Mouse (Mus musculus): Measurements from ENCODE around the gene Rasip1. TPM values are rescaled to one million over a fixed set of nuclear protein-coding genes. Genes with fewer than 3 reads are reported as not detected.

Gene Rasip1
- total and polyA plus RNA-seq, 2 experiments from 2014 or later: 27.2 to 37.4 TPM

DNA sequence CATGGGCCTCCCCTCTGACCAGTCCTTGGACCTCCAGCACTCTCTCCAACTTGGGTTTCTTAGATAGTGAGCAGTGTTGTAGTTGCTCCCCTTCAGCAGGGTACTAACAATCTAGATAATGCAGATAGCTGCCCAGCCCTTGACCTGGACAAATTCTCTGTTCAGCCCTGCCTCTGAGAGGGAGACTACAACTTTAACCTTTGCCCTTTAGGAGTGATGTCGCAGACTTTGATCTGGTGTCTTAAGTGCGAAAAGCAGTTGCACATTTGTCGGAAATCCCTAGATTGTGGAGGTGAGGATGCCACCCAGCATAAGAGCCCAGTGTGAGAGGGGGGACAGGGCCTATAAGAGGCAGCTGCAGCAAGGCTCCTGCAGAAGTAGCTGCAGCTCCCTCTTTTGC lies 2.6 kb upstream of the Rasip1 start:
- Histone ChIP-seq H3K9ac (no peak overlapping the region), H3K4me3 (ENCODE audit: low read depth, low read length) (no peak overlapping the region), H3K27ac (ENCODE audit: low read depth, low read length) (no peak overlapping the region), H3K27me3 (ENCODE audit: insufficient read depth, low read length) (no peaks in the 10 kb centered on the region), H3K36me3 (ENCODE audit: insufficient read depth) (no peaks in the 10 kb centered on the region), H3K9me3 (ENCODE audit: low read length) (no peaks in the 10 kb centered on the region), H3K4me1 (ENCODE audit: insufficient read depth) (no peaks in the 10 kb centered on the region), H3K4me2 (ENCODE audit: low read depth) (no peak overlapping the region)
- DNase-seq (no peak), ATAC-seq (no peak)
- TF ChIP-seq CTCF (IDR thresholded peaks at IDR 0.05; ENCODE audit: low read depth): no peak
- 88% methylated on average over 3 of the region's 3 CpGs for WGBS

DNA sequence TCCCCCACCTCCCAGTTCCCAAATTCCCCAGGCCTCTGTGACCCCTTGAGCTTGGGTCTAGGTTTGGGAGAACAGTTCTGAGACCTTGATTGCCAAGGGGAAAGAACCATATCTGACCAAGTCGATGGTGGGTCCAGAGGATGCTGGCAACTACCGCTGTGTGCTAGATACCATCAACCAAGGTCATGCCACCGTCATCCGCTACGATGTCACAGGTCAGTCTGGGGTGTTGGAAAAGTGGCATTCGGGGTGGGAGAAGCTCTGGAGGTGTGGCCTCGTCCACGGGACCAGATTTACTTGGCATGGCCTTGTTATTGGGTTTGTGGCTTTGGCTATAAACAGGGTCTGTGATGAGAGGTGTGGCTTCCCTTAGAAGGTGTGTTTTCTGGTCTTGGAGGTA lies 1.8 kb upstream of the Rasip1 start:
- Histone ChIP-seq H3K27me3 (ENCODE audit: insufficient read depth, low read length) (no peaks in the 10 kb centered on the region), H3K9me3 (ENCODE audit: low read length) (no peaks in the 10 kb centered on the region), H3K9ac (no peak overlapping the region), H3K36me3 (ENCODE audit: insufficient read depth) (no peaks in the 10 kb centered on the region), H3K4me1 (ENCODE audit: insufficient read depth) (no peaks in the 10 kb centered on the region), H3K4me3 (ENCODE audit: low read depth, low read length) (no peak overlapping the region), H3K27ac (ENCODE audit: low read depth, low read length) (no peak overlapping the region), H3K4me2 (ENCODE audit: low read depth) (no peak overlapping the region)
- WGBS: 92% methylated on average over 8 of the region's 8 CpGs
- no peak for DNase-seq
- ATAC-seq: no peak
- no peak for TF ChIP-seq CTCF (IDR thresholded peaks at IDR 0.05; ENCODE audit: low read depth)

DNA sequence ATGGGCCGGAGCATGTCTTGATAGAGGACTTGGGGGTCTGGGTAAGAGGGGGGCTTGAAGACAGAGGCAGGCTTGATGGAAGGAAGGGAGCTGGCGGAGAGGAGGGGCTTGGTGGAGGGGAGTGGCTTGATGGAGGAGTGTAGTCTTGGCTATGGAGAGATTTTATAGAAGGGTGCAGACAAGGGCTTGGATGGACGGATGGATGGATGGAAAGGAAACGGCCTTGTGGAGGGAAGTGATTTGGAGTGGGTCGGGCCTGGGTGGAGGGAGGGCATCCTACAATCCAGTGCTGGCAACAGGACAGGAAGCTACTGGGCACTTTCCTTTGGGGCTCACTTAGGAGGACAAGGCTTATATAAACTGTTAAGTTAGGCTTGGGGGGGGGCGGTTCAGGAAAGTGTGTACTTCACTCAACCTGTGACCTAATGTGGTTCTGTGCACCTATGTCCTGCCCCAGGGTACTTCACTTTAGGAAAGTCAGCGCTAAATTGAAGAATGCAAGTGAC lies 664 bp upstream of the Rasip1 start:
- DNase-seq (no peak), ATAC-seq (no peak)
- H3K27me3 ChIP-seq (ENCODE audit: insufficient read depth, low read length): no peaks in the 10 kb centered on the region
- no peak for TF ChIP-seq CTCF (IDR thresholded peaks at IDR 0.05; ENCODE audit: low read depth)
- no peaks in the 10 kb centered on the region for H3K9me3 ChIP-seq (ENCODE audit: low read length)
- H3K4me3 ChIP-seq (ENCODE audit: low read depth, low read length): no peak overlapping the region
- no peaks in the 10 kb centered on the region for H3K36me3 ChIP-seq (ENCODE audit: insufficient read depth)
- WGBS: 91% methylated on average over 7 of the region's 7 CpGs
- H3K27ac ChIP-seq (ENCODE audit: low read depth, low read length): no peak overlapping the region
- no peak overlapping the region for H3K9ac ChIP-seq
- H3K4me2 ChIP-seq (ENCODE audit: low read depth): no peak overlapping the region
- H3K4me1 ChIP-seq (ENCODE audit: insufficient read depth): no peaks in the 10 kb centered on the region

DNA sequence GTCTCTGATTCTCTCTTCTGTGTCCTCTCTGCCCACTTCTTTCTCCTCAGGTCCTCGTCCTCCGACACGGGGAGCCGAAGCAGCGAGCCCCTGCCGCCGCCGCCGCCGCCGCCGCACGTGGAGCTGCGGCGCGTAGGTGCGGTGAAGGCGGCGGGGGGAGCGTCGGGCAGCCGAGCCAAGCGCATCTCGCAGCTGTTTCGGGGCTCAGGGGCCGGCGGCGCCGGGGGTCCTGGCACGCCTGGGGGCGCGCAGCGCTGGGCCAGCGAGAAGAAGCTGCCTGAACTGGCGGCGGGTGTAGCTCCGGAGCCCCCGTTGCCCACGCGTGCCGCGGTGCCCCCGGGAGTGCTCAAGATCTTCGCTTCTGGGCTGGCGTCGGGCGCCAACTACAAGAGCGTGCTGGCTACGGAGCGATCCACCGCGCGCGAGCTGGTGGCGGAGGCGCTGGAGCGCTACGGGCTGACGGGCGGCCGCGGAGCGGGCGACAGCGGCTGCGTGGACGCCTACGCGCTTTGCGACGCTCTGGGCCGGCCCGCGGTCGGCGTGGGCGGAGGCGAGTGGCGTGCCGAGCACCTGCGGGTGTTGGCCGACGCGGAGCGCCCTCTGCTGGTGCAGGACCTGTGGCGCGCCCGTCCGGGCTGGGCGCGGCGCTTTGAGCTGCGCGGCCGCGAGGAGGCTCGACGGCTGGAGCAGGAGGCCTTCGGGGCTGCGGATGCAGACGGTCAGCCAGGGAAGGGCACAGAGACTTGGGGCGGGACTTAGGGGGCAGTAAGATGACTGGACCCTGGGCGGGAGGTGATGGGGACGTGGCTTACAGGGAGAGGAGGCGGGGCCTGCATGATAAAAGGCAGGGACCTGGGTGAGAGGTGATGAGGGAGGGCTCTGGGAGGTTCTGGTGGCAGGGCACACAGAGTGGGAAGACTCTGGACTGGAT lies 1.3 kb downstream of the Rasip1 start:
- peak; percentile 92 for DNase-seq
- TF ChIP-seq CTCF (IDR thresholded peaks at IDR 0.05; ENCODE audit: low read depth): peak; percentile 83
- ATAC-seq: peak; percentile 93
- Histone ChIP-seq H3K9me3 (ENCODE audit: low read length) (no peaks in the 10 kb centered on the region), H3K27ac (ENCODE audit: low read depth, low read length) (peak overlapping the region; percentile 73), H3K4me3 (ENCODE audit: low read depth, low read length) (peak overlapping the region; percentile 42), H3K36me3 (ENCODE audit: insufficient read depth) (peaks cover 4% of the 10 kb centered on the region; the same call in 1 of the 2 replicates), H3K27me3 (ENCODE audit: insufficient read depth, low read length) (no peaks in the 10 kb centered on the region), H3K4me2 (ENCODE audit: low read depth) (peak overlapping the region; percentile 94), H3K4me1 (ENCODE audit: insufficient read depth) (no peaks in the 10 kb centered on the region), H3K9ac (peak overlapping the region; percentile 74)
- 2% methylated on average over 100 of the region's 105 CpGs for WGBS

GRCm38 (mm10) chr7:45630064-45630907 lies 3.0 kb downstream of the Rasip1 start:
- TF ChIP-seq CTCF (IDR thresholded peaks at IDR 0.05; ENCODE audit: low read depth): no peak
- Histone ChIP-seq H3K27me3 (ENCODE audit: insufficient read depth, low read length) (no peaks in the 10 kb centered on the region), H3K36me3 (ENCODE audit: insufficient read depth) (peaks cover 9% of the 10 kb centered on the region; the same call in 1 of the 2 replicates), H3K9ac (no peak overlapping the region), H3K4me2 (ENCODE audit: low read depth) (no peak overlapping the region), H3K4me3 (ENCODE audit: low read depth, low read length) (no peak overlapping the region), H3K9me3 (ENCODE audit: low read length) (no peaks in the 10 kb centered on the region), H3K27ac (ENCODE audit: low read depth, low read length) (no peak overlapping the region), H3K4me1 (ENCODE audit: insufficient read depth) (no peaks in the 10 kb centered on the region)
- DNase-seq (no peak), ATAC-seq (no peak)
- 72% methylated on average over 23 of the region's 23 CpGs for WGBS

GRCm38 (mm10) chr7:45632499-45632898 lies 5.2 kb downstream of the Rasip1 start:
- no peak overlapping the region for H3K27ac ChIP-seq (ENCODE audit: low read depth, low read length)
- TF ChIP-seq CTCF (IDR thresholded peaks at IDR 0.05; ENCODE audit: low read depth): peak; percentile 44; the same call in 1 of the 2 replicates
- 26% methylated on average over 35 of the region's 35 CpGs for WGBS
- H3K4me1 ChIP-seq (ENCODE audit: insufficient read depth): no peaks in the 10 kb centered on the region
- no peaks in the 10 kb centered on the region for H3K9me3 ChIP-seq (ENCODE audit: low read length)
- DNase-seq (no peak), ATAC-seq (no peak)
- no peak overlapping the region for H3K4me3 ChIP-seq (ENCODE audit: low read depth, low read length)
- peaks cover 15% of the 10 kb centered on the region; the same call in 1 of the 2 replicates for H3K36me3 ChIP-seq (ENCODE audit: insufficient read depth)
- H3K9ac ChIP-seq: peak overlapping the region; percentile 39
- H3K27me3 ChIP-seq (ENCODE audit: insufficient read depth, low read length): no peaks in the 10 kb centered on the region
- H3K4me2 ChIP-seq (ENCODE audit: low read depth): peak overlapping the region; percentile 27

Measured in forebrain, postnatal 0 days (tissue).